13 mouse cellular contexts compared by ENCODE assay signal in the genomic region with DNA sequence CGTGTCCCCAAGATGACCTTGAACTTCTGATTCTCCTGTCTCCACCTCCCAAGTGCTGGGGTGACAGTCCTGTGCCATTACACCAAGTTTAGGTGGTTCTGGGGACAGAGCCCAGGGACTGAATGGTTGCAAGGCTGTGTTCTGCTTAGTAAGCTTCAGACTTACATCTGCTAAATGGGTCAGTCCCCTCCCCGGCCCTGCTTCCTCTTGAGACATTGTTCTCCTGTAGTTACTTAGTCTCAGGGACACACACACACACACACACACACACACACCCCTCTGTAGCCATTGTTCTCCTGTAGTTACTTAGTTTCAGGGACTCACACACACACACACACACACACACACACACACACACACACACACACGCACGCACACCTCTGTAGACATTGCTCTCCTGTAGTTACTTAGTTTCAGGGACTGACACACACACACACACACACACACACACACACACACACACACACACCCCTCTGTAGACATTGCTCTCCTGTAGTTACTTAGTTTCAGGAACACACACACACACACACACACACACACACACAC.
DNase-seq lines count a peak whose midpoint lies in the region; ATAC-seq and TF ChIP-seq lines count a peak whose summit lies in the region.
"Had no signal": no experiment of that assay in that cellular context is flagged by ENCODE, and none has a peak within 500 bp of the region (broad histone marks: within the 10 kb centered on the region; RNA-seq: fewer than 3 reads in every experiment).

No protein-coding gene starts in this region.

- H3K4me1 ChIP-seq in lung, postnatal 0 days (ENCODE audit: insufficient read depth, low read depth, low read length) = peaks cover 6% of the 10 kb centered on the region; the same call in 1 of the 2 replicates
- peaks cover 15% of the 10 kb centered on the region; the same call in 1 of the 2 replicates for H3K4me1 ChIP-seq in heart, embryonic 15.5 days (replicated peaks)
- H3K4me1 ChIP-seq in stomach, postnatal 0 days (replicated peaks; ENCODE audit: control insufficient read depth, insufficient read depth) = peaks cover 2% of the 10 kb centered on the region

- WGBS in lung, postnatal 0 days = 46% methylated on average over 2 of the region's 4 CpGs
- WGBS in heart, embryonic 15.5 days = 72% methylated on average over 4 of the region's 4 CpGs
- 47% methylated on average over 4 of the region's 4 CpGs for WGBS in stomach, postnatal 0 days

- ATAC-seq in lung, postnatal 0 days = no peak; the same call in 1 of the 2 replicates
- peak; percentile 22 for ATAC-seq in heart, embryonic 15.5 days (replicated peaks; ENCODE audit: insufficient number of reproducible peaks, insufficient read depth, low FRiP score, low read depth)
- peak; percentile 54 for ATAC-seq in stomach, postnatal 0 days (ENCODE audit: low FRiP score, low TSS enrichment)
- ATAC-seq: midbrain, embryonic 16.5 days had no signal

- H3K27me3 ChIP-seq in lung, postnatal 0 days (replicated peaks; ENCODE audit: insufficient read depth, low read length) = no peaks in the 10 kb centered on the region
- peaks cover 50% of the 10 kb centered on the region for H3K27me3 ChIP-seq in heart, embryonic 15.5 days
- no peaks in the 10 kb centered on the region for H3K27me3 ChIP-seq in stomach, postnatal 0 days (ENCODE audit: control insufficient read depth, insufficient read depth, low read length)

- H3K9me3 ChIP-seq in lung, postnatal 0 days (ENCODE audit: low read length) = no peaks in the 10 kb centered on the region
- H3K9me3 ChIP-seq in heart, embryonic 15.5 days (replicated peaks) = no peaks in the 10 kb centered on the region
- H3K9me3 ChIP-seq in stomach, postnatal 0 days (ENCODE audit: control insufficient read depth, low read length) = no peaks in the 10 kb centered on the region
- H3K9me3 ChIP-seq: limb, embryonic 13.5 days had no signal

- intact Hi-C loops in heart, postnatal 25 days (cut with DNase I) = no loop called here

- H3K36me3 ChIP-seq in lung, postnatal 0 days (ENCODE audit: insufficient read depth, low read length) = no peaks in the 10 kb centered on the region
- H3K36me3 ChIP-seq in heart, embryonic 15.5 days = no peaks in the 10 kb centered on the region
- H3K36me3 ChIP-seq in stomach, postnatal 0 days (ENCODE audit: control insufficient read depth, insufficient read depth, low read length) = no peaks in the 10 kb centered on the region
- H3K36me3 ChIP-seq: limb, embryonic 13.5 days had no signal

- no peak overlapping the region for H3K27ac ChIP-seq in lung, postnatal 0 days (ENCODE audit: low read length)
- H3K27ac ChIP-seq in heart, embryonic 15.5 days = no peak overlapping the region
- 0 out of 2 replicates have a peak overlapping the region, but pooled peaks have one; percentile 85 for H3K27ac ChIP-seq in stomach, postnatal 0 days (replicated peaks)
- H3K27ac ChIP-seq: left cerebral cortex, adult 2 months; limb, embryonic 13.5 days had no signal

- TF ChIP-seq EP300 in lung, postnatal 0 days (IDR thresholded peaks at IDR 0.05) = no peak
- no peak for TF ChIP-seq EP300 in stomach, postnatal 0 days (optimal IDR thresholded peaks at IDR 0.05)

- H3K9ac ChIP-seq in lung, postnatal 0 days (replicated peaks; ENCODE audit: low read depth) = no peak overlapping the region
- no peak overlapping the region for H3K9ac ChIP-seq in heart, embryonic 15.5 days
- H3K9ac ChIP-seq in stomach, postnatal 0 days (ENCODE audit: low read length) = no peak overlapping the region
- H3K9ac ChIP-seq: limb, embryonic 13.5 days had no signal

- peak overlapping the region; percentile 49 for H3K4me2 ChIP-seq in lung, postnatal 0 days (replicated peaks; ENCODE audit: low read depth, low read length)
- H3K4me2 ChIP-seq in heart, embryonic 15.5 days = peak overlapping the region; percentile 38; the same call in 1 of the 2 replicates
- 0 out of 2 replicates have a peak overlapping the region, but pooled peaks have one; percentile 15 for H3K4me2 ChIP-seq in stomach, postnatal 0 days (replicated peaks; ENCODE audit: low read depth)
- H3K4me2 ChIP-seq: limb, embryonic 13.5 days had no signal

- H3K4me3 ChIP-seq in lung, postnatal 0 days (ENCODE audit: low read depth, low read length) = no peak overlapping the region
- H3K4me3 ChIP-seq in heart, embryonic 15.5 days = no peak overlapping the region
- no peak overlapping the region for H3K4me3 ChIP-seq in stomach, postnatal 0 days (ENCODE audit: low read depth, low read length)
- H3K4me3 ChIP-seq: left cerebral cortex, adult 2 months; limb, embryonic 13.5 days had no signal

- no peak for TF ChIP-seq CTCF in lung, postnatal 0 days (IDR thresholded peaks at IDR 0.05)
- no peak for TF ChIP-seq CTCF in stomach, postnatal 0 days (IDR thresholded peaks at IDR 0.05; ENCODE audit: low read depth)

- DNase-seq in heart, adult 8-10 months (ENCODE audit: low spot score) = peak; percentile 13
- DNase-seq in heart, postnatal 25 days (ENCODE audit: low spot score) = no peak
- no peak for DNase-seq in lung, postnatal 0 days (ENCODE audit: low spot score)
- DNase-seq in lung, postnatal 10 days = no peak
- peak; percentile 79 for DNase-seq in stomach, postnatal 0 days (ENCODE audit: low spot score)
- DNase-seq in B cell, adult 2 months = no peak
- no peak for DNase-seq in frontal cortex, adult 2 months (ENCODE audit: extremely low spot score in 1 of 2, low spot score in 1 of 2)
- DNase-seq: adrenal gland, postnatal 25 days; cerebellum, postnatal 14 days had no signal

Comparison
In these comparisons a context has a peak if more than half of its experiments do, and no peak if none do; other contexts are left out.
1. DNase-seq: peak in heart, adult 8-10 months (single experiment) and stomach, postnatal 0 days (single experiment); none in heart, postnatal 25 days (single experiment), lung, postnatal 0 days (single experiment), lung, postnatal 10 days (single experiment), B cell, adult 2 months (0 of 2) and frontal cortex, adult 2 months (0 of 2).
2. Peak in every context shown above with its lines, with median percentiles within 50 percentile points of each other: H3K4me2 ChIP-seq.